Mouse (Mus musculus): ENCODE measurements around the gene Clstn2.

Clstn2 gene

DNA sequence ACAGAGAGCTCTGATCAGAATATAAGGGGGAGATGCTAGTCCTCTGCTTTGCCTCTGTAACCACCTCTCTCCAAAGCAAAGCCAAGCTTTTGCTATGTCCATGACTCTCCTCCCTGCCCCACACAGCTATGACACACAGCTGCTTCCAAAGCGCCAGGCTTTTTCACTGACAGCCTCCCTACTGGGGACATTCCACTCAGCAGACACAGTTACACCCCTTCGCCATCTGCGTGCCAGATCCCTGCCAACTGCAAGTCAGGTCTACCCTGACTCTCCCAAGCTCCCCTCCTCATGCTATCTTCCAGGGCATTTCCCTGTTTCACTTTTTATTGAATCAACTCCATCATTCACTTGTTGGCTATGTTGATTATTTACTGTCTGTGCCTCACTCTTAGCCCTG is 259.1 kb downstream of the Clstn2 start:
- no peak for DNase-seq

DNA sequence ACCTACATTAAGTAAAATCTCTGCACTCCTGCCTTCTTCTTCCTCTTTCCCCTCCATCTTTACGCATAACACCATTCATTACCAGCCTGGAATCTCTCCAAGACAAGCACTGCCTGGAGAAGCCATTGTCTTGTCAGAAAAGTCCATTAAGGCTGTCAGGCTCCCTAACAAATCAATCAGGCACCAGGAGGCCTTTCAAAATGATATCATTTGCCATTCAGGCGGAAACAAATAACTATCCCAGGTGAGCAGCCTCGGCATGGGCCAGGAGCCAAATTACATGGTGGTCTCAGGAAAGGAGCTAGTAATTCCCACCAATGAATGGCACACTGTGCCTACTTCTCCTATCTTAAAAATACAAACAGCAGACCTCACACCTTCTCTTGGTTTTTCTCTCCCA is 260.6 kb downstream of the Clstn2 start:
- DNase-seq, result no peak

DNA sequence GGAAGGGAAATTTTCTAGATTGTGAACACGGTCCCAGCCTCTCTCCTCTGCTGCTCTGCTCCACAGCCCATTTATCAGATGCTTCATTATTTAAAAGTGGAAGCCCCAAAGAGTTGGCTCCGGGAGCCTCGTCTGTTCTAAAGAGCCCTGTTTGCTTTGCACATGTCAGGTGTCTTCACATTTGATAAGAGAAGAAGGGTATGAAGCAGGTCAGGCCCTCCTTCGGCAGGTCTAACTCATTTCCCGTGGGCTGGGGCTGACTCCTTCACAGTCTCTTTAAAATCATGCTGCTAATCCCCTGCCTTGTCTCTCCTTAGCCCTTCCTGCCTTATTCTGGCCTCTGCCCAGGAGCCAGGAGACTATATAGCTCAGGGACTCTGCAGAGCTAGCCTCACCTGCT is 263.6 kb downstream of the Clstn2 start:
- no peak for DNase-seq

DNA sequence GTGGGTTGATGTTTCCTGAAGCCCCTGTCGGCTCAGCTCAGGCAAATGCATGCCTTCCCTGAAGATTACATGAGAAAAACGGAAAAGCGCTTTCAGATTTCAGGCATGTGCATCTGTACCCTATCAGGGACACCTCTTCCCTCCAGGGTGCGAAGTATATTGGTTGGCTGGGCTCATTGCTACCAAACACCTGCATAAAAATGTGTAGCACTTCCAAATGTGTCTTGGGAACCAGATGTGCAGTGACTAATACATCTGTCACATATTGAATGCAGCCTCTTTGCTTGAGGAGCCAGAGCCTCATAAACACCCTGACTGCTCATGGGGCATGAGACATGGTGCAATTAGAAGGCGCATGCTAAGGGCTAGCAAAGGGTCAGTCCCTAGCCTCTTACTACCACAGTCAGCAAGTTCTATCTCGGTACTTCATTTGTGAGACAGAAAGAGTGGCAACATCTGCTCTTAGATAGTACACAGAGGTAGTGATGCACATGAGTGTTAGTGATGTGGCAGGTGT is 267.7 kb downstream of the Clstn2 start:
- no peak for DNase-seq

DNA sequence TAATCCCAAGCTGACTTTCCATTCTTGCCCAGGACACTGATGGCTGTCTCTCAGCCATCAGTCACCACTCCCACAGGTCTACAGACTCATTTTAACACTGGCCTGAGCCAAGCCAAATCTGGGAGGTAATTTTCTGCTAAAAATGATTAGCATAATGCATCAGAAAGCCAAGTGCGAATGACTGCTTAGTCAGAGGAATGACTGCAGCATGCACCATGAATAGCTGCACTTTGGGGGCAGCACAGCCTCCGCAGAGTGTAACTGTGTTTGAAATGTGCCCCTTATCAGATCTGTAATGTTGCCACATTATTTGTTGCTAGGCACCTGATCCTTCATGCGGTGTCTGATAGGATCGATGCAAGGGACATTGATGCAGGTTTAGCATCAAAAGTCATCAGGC is 269.9 kb downstream of the Clstn2 start:
- no peak for DNase-seq

DNA sequence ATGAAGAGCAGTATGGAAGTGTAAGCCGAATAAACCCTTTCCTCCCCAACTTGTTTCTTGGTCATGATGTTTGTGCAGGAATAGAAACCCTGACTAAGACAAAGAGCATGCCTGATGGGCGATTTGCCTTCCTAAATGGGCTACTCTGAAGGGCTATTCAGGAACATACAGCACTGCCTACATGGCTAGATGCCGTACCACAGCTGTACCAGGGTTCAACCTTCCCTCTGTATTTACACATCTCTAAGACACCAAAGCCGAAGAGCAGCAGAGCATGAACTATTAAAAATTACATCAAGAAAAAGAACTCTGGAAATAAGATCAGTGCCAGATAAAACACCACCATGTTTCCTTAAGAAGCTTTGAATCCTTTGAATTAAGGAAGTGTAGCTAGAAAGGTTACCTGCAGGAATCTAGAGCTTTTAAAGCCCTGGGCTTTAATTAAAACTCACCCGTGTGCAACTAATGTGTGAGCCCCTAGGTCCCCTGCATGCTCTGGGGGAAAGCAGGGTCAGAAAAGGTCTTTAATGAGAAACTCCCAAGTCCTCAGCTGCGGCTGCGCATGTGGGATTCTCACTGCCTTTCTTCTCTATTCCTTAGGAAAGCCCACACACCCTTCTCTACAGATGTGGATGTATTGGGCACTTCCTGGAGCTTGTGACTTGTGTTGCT is 277.2 kb downstream of the Clstn2 start:
- no peak for DNase-seq

DNA sequence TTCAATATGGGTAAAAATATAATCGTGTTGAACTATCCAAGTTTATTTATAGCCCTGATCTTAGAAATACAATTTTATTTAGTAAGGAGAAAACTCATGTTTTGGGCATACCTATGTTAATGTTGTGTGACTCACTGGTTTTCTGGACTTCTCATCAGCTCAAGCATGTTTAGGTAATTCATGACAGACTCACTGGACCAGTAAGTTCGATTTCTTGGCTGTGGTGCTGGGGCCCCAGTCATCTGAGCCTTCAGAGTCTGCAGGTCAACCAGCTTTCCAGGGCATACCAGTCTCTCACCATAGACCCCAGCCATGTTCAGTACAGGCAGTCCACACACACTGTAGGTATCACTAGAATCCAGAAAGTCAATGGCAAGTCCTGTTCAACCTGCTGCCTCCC is 279.3 kb downstream of the Clstn2 start:
- no peak for DNase-seq

DNA sequence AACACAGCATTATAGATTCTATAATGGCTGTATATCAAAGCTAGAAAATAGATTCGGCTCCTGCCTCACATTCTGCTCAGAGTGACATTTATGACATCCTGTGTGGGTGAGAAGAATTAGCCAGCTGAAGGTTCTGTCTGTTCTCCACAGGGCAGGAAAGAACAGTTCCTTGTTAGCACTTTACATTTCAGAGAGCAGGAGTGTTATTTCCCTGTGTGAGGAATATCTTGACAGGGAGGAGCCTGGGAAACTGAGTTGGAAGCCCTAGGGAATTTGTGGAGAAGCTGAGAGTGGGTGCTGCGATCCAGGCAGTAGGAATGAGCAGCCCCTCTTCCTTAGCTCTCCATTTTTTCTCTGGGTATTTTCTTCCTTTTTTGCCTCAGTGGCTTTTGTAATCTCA is 286.4 kb downstream of the Clstn2 start:
- DNase-seq, result no peak

DNA sequence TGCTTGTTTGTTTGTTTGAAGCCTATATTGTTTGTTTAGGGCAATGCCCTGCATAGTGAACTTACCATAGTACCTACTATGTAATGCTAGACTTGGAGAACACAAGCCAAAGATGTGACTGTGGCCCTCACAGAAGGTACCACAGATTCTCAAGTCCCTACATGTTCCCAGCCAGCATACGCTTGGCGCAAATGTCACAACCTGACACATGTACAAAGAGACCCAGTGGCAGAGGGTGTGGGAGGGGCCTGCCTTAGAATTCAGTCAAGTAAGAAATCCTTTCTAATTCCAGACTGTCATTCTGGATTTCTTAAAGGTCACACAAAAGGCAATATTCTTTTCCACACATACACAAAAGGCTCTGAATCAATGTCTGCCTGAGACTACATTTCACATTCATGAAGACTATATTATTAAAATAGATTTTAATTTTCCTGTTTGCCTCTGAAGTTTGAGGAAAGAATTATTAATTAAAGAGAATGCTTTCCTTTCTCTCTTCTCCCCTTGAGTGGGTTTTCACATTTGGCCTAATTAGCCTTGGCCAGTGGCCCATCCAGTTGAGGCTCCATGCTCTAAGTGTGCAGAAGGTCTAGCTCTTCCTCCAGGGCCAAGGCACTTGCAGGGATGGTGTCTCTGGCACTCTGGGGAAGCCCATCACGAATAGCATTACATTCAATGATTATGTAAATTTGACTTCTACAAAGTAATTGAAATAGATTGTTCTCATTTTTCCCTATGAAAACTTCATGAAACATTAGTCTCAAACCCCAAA is 305.1 kb downstream of the Clstn2 start:
- DNase-seq, result no peak

DNA sequence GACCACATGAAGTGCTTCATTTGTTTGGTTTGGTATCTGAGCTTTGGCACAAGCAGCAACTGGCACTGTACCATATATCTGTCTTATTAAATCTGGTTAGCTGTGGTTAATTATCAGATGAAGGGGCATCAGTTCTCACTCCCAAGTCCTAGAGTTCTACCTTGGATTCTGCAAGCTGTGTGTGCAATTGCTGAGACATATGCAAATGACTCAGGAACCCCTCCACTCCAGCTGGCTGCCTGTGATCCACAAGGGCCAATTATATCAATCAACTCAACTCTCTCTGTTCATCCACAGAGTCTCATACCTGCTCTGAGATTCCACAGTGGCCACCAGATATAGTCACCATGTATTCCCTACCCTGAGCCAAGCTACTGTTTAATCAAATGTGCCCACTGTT is 315.3 kb downstream of the Clstn2 start:
- DNase-seq, result no peak

DNA sequence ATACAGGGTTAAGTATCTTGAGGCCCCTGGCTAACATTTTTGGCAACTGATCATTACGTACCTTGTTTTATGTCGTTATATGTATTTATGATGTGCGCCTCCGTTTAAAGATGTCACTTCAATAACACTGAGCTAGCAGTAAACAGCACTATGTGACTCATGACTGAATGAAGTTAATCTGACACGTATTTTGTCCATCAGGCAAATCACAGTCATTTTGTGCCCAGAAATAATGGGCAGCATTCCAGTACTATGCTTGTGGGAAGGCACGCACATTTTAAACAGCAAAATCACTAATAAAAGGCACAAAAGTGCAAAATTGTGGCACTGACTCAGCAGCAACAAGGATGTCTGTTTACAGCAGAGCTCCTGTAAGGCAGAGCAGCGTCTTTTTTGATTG is 316.0 kb downstream of the Clstn2 start:
- DNase-seq, result peak; percentile 24

DNA sequence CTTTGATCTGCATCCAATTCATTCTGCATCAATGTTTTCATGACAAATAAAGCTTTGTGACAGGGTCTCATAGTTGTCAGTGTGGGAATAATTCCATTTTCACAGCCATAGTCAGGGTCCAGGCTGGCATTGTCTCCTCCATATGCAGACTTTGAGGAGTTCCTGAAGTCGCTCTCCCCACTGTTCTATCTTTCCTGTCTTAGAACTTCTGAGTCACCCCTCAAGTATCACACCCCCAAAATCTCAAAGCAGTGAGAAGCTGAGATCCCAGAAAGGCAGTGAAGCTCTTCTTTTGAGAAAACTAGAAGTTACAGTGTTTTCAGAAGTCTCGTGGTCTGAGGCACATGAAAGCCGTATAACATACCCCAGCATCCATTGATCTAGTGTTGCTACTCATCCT is 320.1 kb downstream of the Clstn2 start:
- no peak for DNase-seq

DNA sequence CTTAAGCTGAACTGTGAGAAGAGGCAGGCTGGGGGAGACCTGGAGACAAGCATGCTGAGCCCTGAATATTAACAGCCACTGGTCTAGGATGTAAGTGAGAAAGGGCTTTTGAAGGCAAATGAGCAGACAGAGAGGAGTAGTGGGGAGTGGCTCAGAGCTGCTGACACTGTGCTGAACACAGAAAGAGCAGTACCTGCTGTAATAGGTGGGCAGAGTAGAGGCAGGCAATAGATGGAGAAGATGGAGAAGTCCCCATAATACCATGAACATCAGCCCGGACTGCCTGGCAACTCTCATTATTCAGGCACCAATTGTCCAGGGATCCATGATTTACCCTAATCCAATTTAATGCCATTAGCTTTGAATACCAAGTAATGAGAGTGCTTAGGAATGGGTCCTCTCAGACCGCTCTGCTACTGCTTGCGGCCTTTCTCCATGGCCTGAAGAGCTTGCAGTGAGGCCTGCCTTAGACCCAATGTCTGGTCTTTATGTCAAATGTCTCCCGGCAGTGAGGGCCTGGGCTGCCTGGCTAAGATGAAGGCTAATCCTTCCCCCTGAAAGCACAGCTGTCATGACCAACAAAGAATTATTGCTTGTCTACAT is 329.0 kb downstream of the Clstn2 start:
- DNase-seq, result no peak

DNA sequence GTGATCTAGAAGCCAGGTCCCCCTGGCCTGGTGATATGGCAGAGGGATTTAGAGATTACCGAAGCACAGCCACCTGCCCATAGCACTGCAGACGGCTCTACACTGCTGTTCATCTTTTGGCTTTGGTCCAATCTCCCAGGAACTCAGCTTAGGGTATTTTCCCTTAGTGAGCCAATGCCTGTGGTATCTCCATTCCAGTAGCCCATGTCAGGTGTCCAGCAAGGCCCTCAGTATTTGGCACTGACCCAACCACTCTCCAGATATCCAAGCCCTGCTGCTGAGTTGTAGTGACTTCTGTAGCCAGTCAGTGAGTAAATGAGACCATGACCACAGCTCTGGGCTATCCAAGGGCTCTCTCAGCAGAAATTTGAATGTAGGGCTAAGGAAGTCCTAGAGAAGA is 330.0 kb downstream of the Clstn2 start:
- no peak for DNase-seq

DNA sequence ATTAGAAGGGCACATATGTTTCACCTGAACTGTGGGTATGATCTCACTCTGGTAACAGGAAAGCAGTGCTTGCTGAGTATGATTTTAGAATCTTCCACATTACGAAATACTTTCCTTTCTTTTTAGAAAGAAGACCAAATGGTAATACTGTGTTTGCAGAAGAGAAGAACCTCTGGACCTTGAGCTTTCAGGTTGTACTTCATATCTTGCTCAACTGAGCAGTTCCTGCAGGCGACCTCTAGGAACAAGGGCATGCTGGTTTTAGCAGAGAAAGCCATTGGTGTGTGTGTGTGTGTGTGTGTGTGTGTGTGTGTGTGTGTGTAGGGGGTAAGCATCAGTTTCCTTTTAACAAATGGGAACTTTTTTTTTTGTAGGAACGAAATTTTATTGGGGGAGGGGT is 333.0 kb downstream of the Clstn2 start:
- DNase-seq, result no peak

DNA sequence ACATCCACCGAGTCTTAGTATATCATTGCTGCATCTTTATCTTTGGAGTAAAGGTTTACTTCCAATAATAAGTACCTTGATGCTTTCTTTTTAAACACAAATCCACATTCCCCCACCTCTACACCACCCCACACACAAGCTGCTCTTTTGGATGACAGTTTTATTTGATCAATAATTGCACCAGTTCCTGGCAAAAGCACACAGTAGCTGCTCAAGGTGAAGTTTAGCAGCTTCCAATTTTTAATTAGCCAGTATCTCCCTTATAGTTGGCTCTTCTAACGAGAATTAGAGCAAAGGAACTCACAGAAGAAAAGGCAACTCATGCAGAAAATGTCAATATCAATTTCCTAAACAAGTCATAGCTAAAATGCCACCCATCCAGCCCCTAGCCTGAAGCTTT is 334.0 kb downstream of the Clstn2 start:
- no peak for DNase-seq

DNA sequence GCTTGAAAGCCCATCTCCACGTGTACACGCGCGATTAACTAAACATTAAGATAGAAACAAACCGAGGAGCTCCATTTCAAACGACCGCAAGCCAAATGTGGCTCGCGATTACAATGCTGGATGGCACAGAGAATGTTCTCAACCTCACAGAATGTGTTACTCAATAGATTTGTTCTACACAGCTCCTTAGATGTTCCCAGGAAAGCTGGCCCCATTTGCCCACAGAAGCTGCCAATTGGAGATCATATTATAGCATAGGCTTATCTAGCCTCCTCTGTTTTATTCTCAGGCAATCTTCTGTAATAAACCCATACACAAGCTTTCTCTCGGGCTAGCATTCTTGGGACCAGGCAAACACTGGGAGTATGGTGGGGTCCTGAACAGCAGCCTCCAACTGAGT is 334.9 kb downstream of the Clstn2 start:
- DNase-seq, result no peak

DNA sequence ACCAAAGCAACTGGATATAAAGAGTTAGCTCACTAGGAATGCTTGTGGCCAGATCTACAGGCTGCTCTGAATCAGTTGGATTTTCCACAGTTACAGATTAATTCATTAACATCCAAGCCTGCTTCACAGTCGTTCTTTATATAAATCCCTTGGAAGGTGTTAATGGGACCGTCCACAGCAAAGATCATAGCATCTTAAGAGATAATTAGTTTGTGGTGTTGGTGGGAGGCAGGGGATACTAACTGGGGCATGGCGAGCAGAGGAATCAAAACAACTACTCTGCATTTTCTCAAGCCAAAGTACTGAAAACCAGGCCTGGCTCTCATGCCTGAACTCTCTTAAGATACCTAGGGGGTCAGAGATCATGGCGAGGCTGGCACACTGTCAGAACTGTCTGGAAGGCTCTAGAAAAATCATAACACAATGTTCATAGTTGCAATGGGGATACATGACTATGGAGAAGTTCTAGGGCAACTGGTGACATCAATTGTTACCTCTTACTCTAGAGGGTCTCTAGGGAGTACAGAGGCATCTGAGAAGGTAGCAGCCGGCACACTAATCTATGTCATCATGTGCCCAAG is 336.2 kb downstream of the Clstn2 start:
- DNase-seq, result no peak

DNA sequence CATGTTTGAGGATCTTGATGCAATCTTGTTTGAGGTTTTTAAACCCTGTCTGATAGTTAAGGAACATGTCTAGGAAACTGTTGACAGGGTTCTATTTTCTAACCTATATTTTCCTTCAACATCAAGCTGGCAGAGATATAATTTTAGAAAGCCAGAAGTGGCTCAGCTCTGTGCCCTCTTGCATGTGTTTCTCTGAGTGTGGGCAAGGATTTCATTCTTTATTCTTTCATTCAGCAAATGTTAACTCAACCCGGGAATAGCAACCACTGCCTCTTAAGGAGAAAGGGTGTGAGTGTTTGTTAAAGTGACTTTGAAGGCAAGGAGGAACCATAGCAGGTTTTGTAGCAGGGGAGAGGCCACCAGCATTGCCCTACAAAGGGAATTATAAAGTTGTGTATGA is 337.7 kb downstream of the Clstn2 start:
- DNase-seq, result no peak

DNA sequence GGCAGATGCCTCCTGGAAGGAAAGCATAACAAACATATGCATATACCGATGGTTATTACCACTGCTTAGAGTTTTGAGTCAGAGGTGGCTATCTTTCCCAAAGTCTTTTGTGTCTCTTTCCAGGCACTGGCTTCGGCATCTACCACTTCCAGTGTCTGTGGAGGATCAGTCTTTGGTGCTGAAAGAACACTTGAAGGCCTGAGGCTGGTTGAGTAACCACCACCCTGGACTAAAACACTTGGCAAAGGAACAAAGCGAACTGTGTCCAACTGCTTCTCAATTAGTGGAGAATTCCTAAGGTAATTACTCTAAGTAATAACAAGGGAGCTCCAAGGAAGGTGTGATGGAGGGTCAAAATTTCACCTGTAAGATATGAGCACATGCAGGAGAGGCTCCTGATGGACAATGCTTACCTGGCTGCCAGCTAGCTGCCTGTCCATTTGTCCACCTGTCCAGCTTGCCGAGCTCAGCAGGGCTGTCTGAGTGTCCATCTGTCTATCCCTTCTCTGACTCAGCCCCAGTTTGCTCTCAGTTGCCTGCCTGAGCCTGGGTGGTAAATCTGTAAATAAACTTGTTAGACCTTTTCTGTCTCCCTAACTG is 346.1 kb downstream of the Clstn2 start:
- DNase-seq, result no peak

DNA sequence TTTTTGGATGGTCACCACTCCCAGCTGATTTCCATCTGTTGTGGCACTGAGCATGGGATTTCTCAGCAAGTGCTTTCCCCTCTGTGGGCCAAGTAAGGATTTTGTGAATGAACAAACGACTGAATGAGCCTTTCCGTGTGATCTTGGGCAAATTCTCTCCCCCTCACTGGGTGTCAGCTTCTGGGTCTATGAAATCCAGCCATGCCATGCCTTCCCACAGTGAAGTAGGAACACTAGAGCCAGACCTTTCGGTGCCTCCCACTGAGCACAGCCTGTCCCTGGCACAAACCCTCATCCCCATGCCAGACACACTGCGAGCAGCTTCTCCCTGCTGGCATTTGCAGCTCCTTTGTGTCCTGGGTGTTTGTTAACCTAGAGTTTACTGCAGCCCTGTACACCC is 347.3 kb downstream of the Clstn2 start:
- DNase-seq, result no peak

DNA sequence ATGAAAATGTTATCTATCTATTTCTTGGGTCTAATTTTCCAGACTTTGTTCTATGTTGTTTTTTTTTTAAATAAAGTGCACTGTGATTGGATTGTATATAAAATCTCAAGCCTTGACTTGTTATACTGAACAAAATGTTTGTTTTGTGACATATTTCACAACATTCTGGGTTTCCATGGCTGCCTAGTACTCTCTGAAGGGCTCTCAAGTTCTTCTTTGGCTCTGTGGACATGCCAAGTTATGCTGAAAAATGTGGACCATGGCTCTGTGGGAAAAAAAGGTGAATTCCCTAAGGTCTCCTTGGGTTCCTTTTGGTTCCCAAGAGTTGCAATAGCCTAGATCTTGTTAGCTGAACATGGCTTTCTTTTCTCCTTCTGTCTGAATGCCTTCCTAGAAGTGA is 353.1 kb downstream of the Clstn2 start:
- DNase-seq, result peak; percentile 54

DNA sequence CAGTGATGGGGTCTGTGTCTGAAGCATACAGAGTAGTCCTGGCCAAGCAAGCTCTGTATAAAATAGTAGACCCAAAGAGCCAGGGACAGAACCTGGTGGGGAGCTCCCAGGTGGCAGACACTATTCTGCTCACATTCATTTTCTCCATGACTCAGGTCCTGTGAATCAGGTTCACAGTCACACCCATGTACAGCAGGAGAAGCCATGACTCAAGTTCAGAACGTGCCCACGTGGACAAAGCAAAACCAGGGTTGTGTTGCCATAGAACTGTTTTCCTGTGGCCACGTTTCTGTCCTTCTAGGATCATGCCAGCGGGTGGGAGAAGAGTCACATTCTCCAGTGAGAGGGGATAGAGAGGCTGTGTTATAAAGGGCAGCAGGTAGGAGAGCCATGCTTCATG is 353.9 kb downstream of the Clstn2 start:
- no peak for DNase-seq
